Mouse (Mus musculus): ENCODE measurements at regions not wholly inside any gene's neighbourhood (a gene's known extent, or its start where the extent isn't known, plus 50 kb on each side); places are given as distances from the start of the nearest gene placed in this dataset.

DNA sequence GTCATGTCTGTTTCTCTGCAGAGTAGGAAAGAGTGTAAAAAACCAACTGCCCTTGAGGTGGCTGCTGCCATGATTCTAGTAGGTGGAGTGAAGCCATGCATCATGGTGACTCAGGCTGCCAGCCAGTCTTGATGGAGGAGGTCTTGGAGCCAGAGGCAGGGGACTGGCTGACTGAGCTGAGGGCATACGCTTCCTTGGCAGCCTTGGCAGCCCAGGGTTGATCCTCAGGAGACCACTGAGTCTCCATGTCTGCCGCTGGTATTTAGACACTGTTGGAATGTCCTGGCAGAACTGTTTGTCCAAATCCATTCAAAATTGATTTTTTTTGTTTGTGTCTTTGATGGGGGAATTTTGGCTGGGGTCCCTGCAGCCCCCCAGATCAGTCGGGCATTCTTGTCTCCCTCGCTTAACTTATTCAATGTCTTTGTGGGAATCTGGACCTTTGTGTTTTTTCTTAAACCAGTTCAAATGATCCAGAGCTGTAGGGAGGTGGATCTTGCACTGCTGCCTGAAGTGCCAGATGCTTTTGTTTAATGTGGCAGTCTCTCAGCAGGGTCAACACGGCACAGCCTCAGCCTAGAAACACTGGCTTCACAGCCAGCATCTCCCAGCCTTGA, 139.0 kb downstream of the 1500009L16Rik start:
- TF ChIP-seq CTCF (IDR thresholded peaks at IDR 0.05; ENCODE audit: borderline replicate concordance, control insufficient read depth, extremely low read depth, insufficient read depth, low read length, poor library complexity) (no peak), POLR2A (IDR thresholded peaks at IDR 0.05; ENCODE audit: control insufficient read depth, extremely low read depth, insufficient read depth, low read length, poor library complexity) (no peak)

Measured in thymus, adult 2 months (tissue).